In genomic region chr10:111011226-111011765, GRCm38 (mm10) we compare ENCODE assay signal across 8 mouse cellular contexts. TPM values are rescaled to one million over a fixed set of nuclear protein-coding genes. Genes with fewer than 3 reads are reported as not detected.
DNase-seq lines count a peak whose midpoint lies in the region; ATAC-seq lines count a peak whose summit lies in the region.

No protein-coding gene starts in this region.

- H3K4me2 ChIP-seq in hindbrain, embryonic 12.5 days (replicated peaks) = peak overlapping the region; percentile 69
- peak overlapping the region; percentile 81 for H3K4me2 ChIP-seq in midbrain, embryonic 14.5 days (ENCODE audit: low read length)

- H3K4me1 ChIP-seq in brown adipose tissue, adult 24 weeks (ENCODE audit: control insufficient read depth, insufficient read depth, insufficient read length, low read length) = 0 out of 2 replicates have a peak, but pooled peaks cover 4% of the 10 kb centered on the region
- H3K4me1 ChIP-seq in hindbrain, embryonic 12.5 days = peaks cover 18% of the 10 kb centered on the region
- peaks cover 16% of the 10 kb centered on the region for H3K4me1 ChIP-seq in midbrain, embryonic 14.5 days (ENCODE audit: control insufficient read depth, insufficient read depth, low read length)

- peak overlapping the region; percentile 83 for H3K27ac ChIP-seq in brown adipose tissue, adult 24 weeks (replicated peaks; ENCODE audit: low read depth, low read length)
- H3K27ac ChIP-seq in hindbrain, embryonic 12.5 days = peak overlapping the region; percentile 99
- peak overlapping the region; percentile 100 for H3K27ac ChIP-seq in midbrain, embryonic 14.5 days (replicated peaks; ENCODE audit: low read depth, low read length)

- peak overlapping the region; percentile 90 for H3K9ac ChIP-seq in hindbrain, embryonic 12.5 days
- H3K9ac ChIP-seq in midbrain, embryonic 14.5 days (replicated peaks; ENCODE audit: low read length) = peak overlapping the region; percentile 99

- H3K36me3 ChIP-seq in hindbrain, embryonic 12.5 days = no peaks in the 10 kb centered on the region
- H3K36me3 ChIP-seq in midbrain, embryonic 14.5 days (ENCODE audit: control insufficient read depth, insufficient read depth, low read length) = no peaks in the 10 kb centered on the region

- H3K27me3 ChIP-seq in hindbrain, embryonic 12.5 days = no peaks in the 10 kb centered on the region
- H3K27me3 ChIP-seq in midbrain, embryonic 14.5 days (ENCODE audit: control insufficient read depth, insufficient read depth, low read length) = no peaks in the 10 kb centered on the region

- DNase-seq in left cerebral cortex, postnatal 14 days (ENCODE audit: low spot score in 2 of 2) = peak; percentile 11 to 23
- no peak for DNase-seq in left cerebral cortex, adult 8-10 months (ENCODE audit: low spot score in 2 of 2)
- no peak for DNase-seq in midbrain, embryonic 14.5 days
- no peak for DNase-seq in spleen, postnatal 10 days (ENCODE audit: low spot score in 2 of 2)
- DNase-seq in urinary bladder, postnatal 25 days (ENCODE audit: low spot score) = no peak
- DNase-seq in adrenal gland, adult 8-10 months = no peak

- H3K9me3 ChIP-seq in hindbrain, embryonic 12.5 days (replicated peaks) = no peaks in the 10 kb centered on the region
- H3K9me3 ChIP-seq in midbrain, embryonic 14.5 days (ENCODE audit: control insufficient read depth, low read length) = no peaks in the 10 kb centered on the region

- 2% methylated on average over 14 of the region's 14 CpGs for WGBS in hindbrain, embryonic 12.5 days
- WGBS in midbrain, embryonic 14.5 days = under 1% methylated on average over 14 of the region's 14 CpGs

- intact Hi-C loops in left cerebral cortex, postnatal 14 days (cut with DNase I) = loop anchor here (5.0 kb wide), 1 partner anchor 86 kb away; no protein-coding TSS in a partner anchor

- no peak for ATAC-seq in hindbrain, embryonic 12.5 days (ENCODE audit: low FRiP score)
- ATAC-seq in midbrain, embryonic 14.5 days (ENCODE audit: low FRiP score, low TSS enrichment) = no peak

- peak overlapping the region; percentile 98 for H3K4me3 ChIP-seq in brown adipose tissue, adult 24 weeks (ENCODE audit: insufficient read depth, low read depth, low read length)
- peak overlapping the region; percentile 72 for H3K4me3 ChIP-seq in hindbrain, embryonic 12.5 days
- H3K4me3 ChIP-seq in midbrain, embryonic 14.5 days (replicated peaks; ENCODE audit: low read depth, low read length) = peak overlapping the region; percentile 92

RNA-seq across cellular contexts. Expression of gene Zdhhc17, which starts 1.4 kb away (rescaled TPM):
- 10 to 100 TPM; 87.8 to 89.5 TPM for total RNA-seq in left cerebral cortex, postnatal 14 days (2021)
- 100 to 1,000 TPM; 117 to 128 (median 122) TPM for total RNA-seq in left cerebral cortex, adult 8-10 months (2022)
- 10.1 and 14.5 TPM in 2 replicates for polyA plus RNA-seq in brown adipose tissue, adult 24 weeks (2012; ENCODE audit: insufficient read depth, insufficient read length, missing spikeins)
- polyA plus RNA-seq in hindbrain, embryonic 12.5 days (2016; fragmentation: Nextera tagmentation; extraction: Ambion mirVana) = 45.1 and 48.1 TPM in 2 replicates
- polyA plus RNA-seq in midbrain, embryonic 14.5 days (2014; fragmentation: Nextera tagmentation; extraction: Ambion mirVana) = 67.5 and 69.9 TPM in 2 replicates
- total RNA-seq in adrenal gland, adult 8-10 months (2022) = 10 to 100 TPM; 31.1 to 55.0 (median 45.0) TPM

Comparison
In these comparisons a context has a peak if more than half of its experiments do, and no peak if none do; other contexts are left out.
1. DNase-seq: peak in left cerebral cortex, postnatal 14 days (2 of 2); none in left cerebral cortex, adult 8-10 months (0 of 2), midbrain, embryonic 14.5 days (single experiment), spleen, postnatal 10 days (0 of 2), urinary bladder, postnatal 25 days (single experiment) and adrenal gland, adult 8-10 months (single experiment).
2. Peak in every context shown above with its lines, with median percentiles within 50 percentile points of each other: H3K27ac ChIP-seq and H3K4me3 ChIP-seq.